Mouse (Mus musculus) embryonic facial prominence, embryonic 15.5 days (tissue): ENCODE results near the gene Pars2. TPM values are rescaled to one million over a fixed set of nuclear protein-coding genes. Genes with fewer than 3 reads are reported as not detected.

Experiments
- ATAC-seq: fragments of 200-750 bp; cut with Nextera tagmentation; 2 replicates; pipeline ENCODE4 v1.8.0; 2017; ENCODE audit warnings: low read depth, moderate TSS enrichment; ENCODE audit not compliant: insufficient number of reproducible peaks, low FRiP score, low TSS enrichment
- H3K27ac ChIP-seq: fragments of 300-500 bp; sonication (generic); replicated peaks from 2 replicates; pipeline ENCODE4 v1.5.1; 2015; ENCODE audit warnings: mild to moderate bottlenecking, inconsistent platforms
- H3K27me3 ChIP-seq: fragments of 300-500 bp; sonication (generic); 2 replicates; pipeline ENCODE4 v1.6.1; 2015; ENCODE audit warnings: inconsistent platforms
- H3K36me3 ChIP-seq: fragments of 300-500 bp; sonication (generic); 2 replicates; pipeline ENCODE4 v1.6.1; 2015; ENCODE audit warnings: mild to moderate bottlenecking, inconsistent platforms
- H3K4me1 ChIP-seq: fragments of 300-500 bp; sonication (generic); 2 replicates; pipeline ENCODE4 v1.6.1; 2015; ENCODE audit warnings: inconsistent platforms
- H3K4me2 ChIP-seq: fragments of 300-500 bp; sonication (generic); replicated peaks from 2 replicates; pipeline ENCODE4 v1.6.1; 2015; ENCODE audit warnings: mild to moderate bottlenecking, inconsistent platforms
- H3K4me3 ChIP-seq: fragments of 300-500 bp; sonication (generic); replicated peaks from 2 replicates; pipeline ENCODE4 v1.5.1; 2015; ENCODE audit warnings: mild to moderate bottlenecking, inconsistent platforms
- H3K9ac ChIP-seq: fragments of 300-500 bp; sonication (generic); 2 replicates; pipeline ENCODE4 v1.6.1; 2015; ENCODE audit warnings: inconsistent platforms
- H3K9me3 ChIP-seq: fragments of 300-500 bp; sonication (generic); replicated peaks from 2 replicates; pipeline ENCODE4 v1.6.1; 2016; ENCODE audit warnings: inconsistent platforms
- WGBS: fragments of 180-500 bp; shearing (Covaris S2); methylation state at CpG from one replicate; pipeline ENCODE4 v1.1.7; 2015; 5-methylcytosine and 5-hydroxymethylcytosine counted together
- polyA plus RNA-seq: library from polyadenylated mRNA; unstranded; fragments of >200 nt; fragmentation: Nextera tagmentation; extraction: Ambion mirVana; gene quantifications from 2 replicates; pipeline ENCODE4 v1.2.1, GENCODE M21; 2015

The Pars2 gene
- polyA plus RNA-seq, 1 experiment from 2014 or later, result 14.3 TPM

DNA sequence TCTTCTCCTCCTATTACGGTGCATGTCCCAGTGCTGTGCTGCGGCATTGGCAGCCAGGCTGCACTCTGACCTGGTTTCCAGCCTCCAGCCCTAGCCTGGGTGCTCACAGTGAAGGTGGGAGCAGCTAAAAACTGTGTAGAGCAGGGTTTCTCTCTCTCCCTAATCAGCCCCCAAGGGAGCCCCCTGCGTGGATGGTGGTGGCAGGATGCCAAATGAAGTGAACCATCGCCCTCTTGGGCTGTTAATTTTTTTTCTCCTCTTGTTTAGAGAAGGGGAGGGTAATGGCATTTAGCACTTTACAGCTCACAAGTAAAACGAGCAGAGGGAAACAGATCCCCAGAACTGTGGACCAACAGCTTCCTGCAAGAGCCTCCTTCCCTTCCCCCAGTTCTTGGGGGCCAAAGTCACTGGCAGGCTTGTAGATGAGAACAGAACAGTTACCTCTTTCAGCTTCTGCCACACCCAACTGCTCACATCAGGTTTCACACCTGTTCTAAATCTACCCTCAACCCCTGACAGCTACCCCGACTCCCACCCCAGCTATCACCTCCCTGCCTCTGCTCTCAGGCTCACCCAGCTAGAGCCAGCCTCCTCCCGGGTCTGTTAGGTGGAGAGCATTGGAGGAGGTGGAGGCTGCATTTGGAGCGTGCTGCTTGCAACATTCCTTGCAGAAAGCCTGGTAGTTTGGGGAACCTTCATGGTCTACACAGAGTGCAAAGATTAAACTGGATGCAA is 7.2 kb upstream of the Pars2 start:
- ATAC-seq, result peak; percentile 20; the same call in 1 of the 2 replicates
- no peaks in the 10 kb centered on the region for H3K9me3 ChIP-seq
- H3K4me3 ChIP-seq, result no peak overlapping the region
- H3K27me3 ChIP-seq, result 0 out of 2 replicates have a peak, but pooled peaks cover 6% of the 10 kb centered on the region
- peaks cover 11% of the 10 kb centered on the region for H3K4me1 ChIP-seq
- no peak overlapping the region for H3K27ac ChIP-seq
- no peaks in the 10 kb centered on the region for H3K36me3 ChIP-seq
- WGBS, result 22% methylated on average over 8 of the region's 8 CpGs
- H3K4me2 ChIP-seq, result no peak overlapping the region
- H3K9ac ChIP-seq, result no peak overlapping the region

DNA sequence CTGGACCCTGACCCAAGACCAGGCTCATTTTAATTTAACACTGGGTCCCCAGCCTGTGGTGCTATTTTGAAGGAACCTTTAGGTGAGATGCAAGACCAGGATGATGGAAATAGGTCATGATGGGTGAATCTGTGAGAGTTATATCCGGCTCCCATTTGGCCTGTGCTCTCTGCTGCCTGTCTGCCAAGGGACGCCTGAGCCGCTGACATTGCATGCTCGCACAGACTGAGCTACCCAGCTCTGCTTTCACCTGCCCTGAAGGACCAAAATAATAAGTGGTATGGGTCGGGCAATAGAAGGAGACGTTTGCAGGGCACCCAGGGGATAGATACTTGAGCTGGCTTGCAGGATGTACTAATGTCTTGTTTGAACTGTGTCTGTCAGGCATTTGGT is 6.7 kb upstream of the Pars2 start:
- 60% methylated on average over 6 of the region's 6 CpGs for WGBS
- no peak overlapping the region for H3K27ac ChIP-seq

DNA sequence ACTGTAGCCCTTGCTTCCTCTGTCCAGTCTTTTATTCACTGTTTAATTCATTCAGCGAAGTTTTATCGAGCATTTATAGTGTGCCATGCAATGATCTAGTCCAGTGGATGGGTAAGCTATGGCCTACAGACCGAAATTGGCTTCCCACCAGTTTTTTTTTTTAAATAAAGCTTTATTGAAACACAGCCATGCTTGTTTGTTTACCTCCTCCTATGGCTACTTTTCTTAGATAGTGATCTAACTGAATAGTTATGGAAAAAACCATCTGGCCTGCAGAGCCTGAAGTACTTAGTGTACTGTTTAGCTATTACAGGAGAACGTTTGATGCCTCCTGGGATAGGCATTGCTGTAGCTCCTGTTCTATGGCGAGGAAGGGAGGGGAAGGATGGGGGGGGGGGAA is 5.1 kb upstream of the Pars2 start:
- Histone ChIP-seq H3K9ac (no peak overlapping the region), H3K27me3 (0 out of 2 replicates have a peak, but pooled peaks cover 6% of the 10 kb centered on the region), H3K4me1 (peaks cover 11% of the 10 kb centered on the region), H3K36me3 (no peaks in the 10 kb centered on the region), H3K4me3 (no peak overlapping the region), H3K4me2 (no peak overlapping the region), H3K9me3 (no peaks in the 10 kb centered on the region), H3K27ac (no peak overlapping the region)
- ATAC-seq, result no peak
- whole genome bisulfite sequencing, result 76% methylated on average over 5 of the region's 5 CpGs

More for the DNA sequence above, 6.7 kb upstream of the Pars2 start:
- Histone ChIP-seq H3K4me3 (no peak overlapping the region), H3K4me1 (peaks cover 11% of the 10 kb centered on the region), H3K36me3 (no peaks in the 10 kb centered on the region), H3K4me2 (no peak overlapping the region), H3K9ac (no peak overlapping the region), H3K27me3 (0 out of 2 replicates have a peak, but pooled peaks cover 6% of the 10 kb centered on the region), H3K9me3 (no peaks in the 10 kb centered on the region)
- no peak for ATAC-seq

DNA sequence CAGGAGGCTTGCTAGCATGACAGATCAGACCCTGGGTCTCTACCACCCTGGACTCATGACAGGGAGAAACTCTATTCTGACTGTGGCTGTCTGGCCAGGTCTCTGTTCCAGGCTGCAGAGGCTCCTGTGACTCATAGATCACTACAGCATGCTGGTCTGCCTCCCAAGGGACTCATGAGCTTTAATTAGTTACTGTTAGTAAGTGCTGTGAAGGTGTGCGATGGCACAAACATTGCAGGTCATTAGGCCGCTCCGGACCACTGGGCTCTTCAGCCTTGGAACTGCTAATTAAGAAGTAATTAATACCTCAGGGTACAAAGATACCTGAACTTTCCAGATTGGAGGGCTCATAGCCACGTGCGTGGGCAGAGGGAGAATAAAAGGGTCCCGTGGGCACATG is 3.7 kb upstream of the Pars2 start:
- no peak for ATAC-seq
- WGBS, result 68% methylated on average over 6 of the region's 6 CpGs
- Histone ChIP-seq H3K36me3 (no peaks in the 10 kb centered on the region), H3K9ac (no peak overlapping the region), H3K9me3 (no peaks in the 10 kb centered on the region), H3K27me3 (0 out of 2 replicates have a peak, but pooled peaks cover 6% of the 10 kb centered on the region), H3K4me2 (no peak overlapping the region), H3K27ac (no peak overlapping the region), H3K4me3 (no peak overlapping the region), H3K4me1 (peaks cover 20% of the 10 kb centered on the region)

DNA sequence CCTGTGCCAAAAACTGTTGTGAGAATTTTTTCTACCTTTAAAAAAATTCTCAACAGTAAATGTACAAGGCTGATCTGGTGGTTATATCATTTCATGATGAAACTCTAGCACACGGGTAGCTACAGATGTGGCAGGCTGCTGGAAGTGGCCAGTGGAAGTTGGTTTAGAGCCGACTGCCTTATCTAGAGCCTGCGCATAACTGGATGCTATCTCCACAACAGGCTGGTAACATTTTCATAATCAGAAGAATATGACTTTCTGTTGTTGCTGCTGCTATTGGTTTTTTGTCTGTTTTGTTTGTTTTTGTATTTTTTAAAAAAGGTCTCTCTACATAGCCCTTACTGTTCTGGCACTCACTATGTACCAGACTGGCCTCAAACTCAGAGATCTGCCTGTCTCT is 1.7 kb downstream of the Pars2 start:
- Histone ChIP-seq H3K27ac (no peak overlapping the region), H3K4me2 (no peak overlapping the region), H3K4me3 (no peak overlapping the region), H3K4me1 (peaks cover 10% of the 10 kb centered on the region), H3K27me3 (no peaks in the 10 kb centered on the region), H3K9ac (no peak overlapping the region), H3K36me3 (peaks cover 27% of the 10 kb centered on the region), H3K9me3 (no peaks in the 10 kb centered on the region)
- ATAC-seq, result no peak
- 90% methylated on average over 3 of the region's 3 CpGs for WGBS

DNA sequence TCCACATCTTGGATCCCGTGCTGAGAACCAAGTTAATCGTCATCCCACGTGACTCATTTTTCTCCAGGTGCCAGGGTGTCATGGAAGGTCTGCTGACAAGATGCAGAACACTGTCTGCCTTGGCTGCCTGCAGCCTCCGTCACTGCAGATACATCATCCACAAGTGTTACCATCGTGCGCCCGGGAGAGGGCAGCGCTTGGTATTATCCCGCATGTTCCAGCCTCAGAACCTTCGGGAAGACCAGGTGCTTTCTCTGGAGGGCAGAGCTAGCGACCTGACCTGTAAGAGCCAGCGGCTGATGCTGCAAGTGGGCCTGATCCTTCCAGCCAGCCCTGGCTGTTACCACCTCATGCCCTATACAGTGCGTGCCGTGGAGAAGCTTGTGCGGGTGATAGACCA is 2.2 kb downstream of the Pars2 start:
- H3K9me3 ChIP-seq, result no peaks in the 10 kb centered on the region
- ATAC-seq, result no peak
- WGBS, result 93% methylated on average over 15 of the region's 15 CpGs

DNA sequence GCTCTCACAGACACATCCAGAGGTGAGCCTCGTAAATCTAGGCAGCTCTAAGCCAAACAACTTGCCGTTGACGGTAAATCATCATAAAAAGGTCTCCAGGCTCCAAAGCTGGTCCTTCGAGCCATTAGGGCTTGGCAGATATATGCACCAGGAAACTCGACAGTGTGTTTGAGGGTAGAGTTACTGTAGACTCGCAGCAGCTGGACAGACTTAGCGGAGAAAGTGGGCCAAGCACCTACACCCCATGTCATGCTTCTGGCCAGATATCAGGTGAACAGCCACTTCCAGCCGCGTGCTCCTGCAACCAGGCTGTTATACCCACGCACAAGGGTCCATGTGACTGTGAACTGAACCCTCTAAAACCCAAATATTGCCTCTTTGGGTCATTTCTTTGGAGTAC is 4.8 kb downstream of the Pars2 start:
- no peak overlapping the region for H3K4me2 ChIP-seq
- H3K4me1 ChIP-seq, result peaks cover 10% of the 10 kb centered on the region
- H3K27ac ChIP-seq, result no peak overlapping the region
- no peak for ATAC-seq
- no peaks in the 10 kb centered on the region for H3K9me3 ChIP-seq
- H3K36me3 ChIP-seq, result peaks cover 52% of the 10 kb centered on the region
- no peak overlapping the region for H3K4me3 ChIP-seq
- no peak overlapping the region for H3K9ac ChIP-seq
- WGBS, result 87% methylated on average over 10 of the region's 10 CpGs
- H3K27me3 ChIP-seq, result no peaks in the 10 kb centered on the region

More for the DNA sequence above, 2.2 kb downstream of the Pars2 start:
- H3K9ac ChIP-seq, result no peak overlapping the region
- no peak overlapping the region for H3K4me2 ChIP-seq
- no peaks in the 10 kb centered on the region for H3K27me3 ChIP-seq
- no peak overlapping the region for H3K4me3 ChIP-seq
- H3K4me1 ChIP-seq, result peaks cover 10% of the 10 kb centered on the region
- no peak overlapping the region for H3K27ac ChIP-seq
- H3K36me3 ChIP-seq, result peaks cover 29% of the 10 kb centered on the region

DNA sequence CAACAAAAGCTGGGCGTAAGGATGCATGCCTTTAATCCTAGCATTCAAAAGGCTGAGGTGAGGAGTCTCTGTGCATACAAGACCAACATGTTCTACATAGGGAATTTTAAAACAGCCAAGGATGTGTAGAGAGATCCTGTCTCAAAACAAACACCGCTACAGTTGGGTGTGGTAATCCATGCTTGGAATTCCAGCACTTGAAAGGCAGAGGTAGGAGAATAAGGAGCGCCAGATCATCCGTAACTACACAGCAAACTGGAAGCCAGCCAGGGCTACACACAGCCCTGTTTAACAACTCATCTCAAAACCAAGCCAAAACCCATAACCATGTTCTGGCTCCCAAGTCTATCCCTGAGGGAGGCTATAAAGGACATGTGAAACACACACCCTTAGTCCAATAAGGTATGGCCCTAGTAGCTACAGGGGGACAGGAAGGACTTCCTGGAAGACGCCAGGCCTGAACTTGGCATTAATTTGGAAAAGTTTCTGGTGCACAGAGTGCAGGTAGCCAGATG is 13.1 kb downstream of the Pars2 start:
- Histone ChIP-seq H3K36me3 (peaks cover 100% of the 10 kb centered on the region), H3K9ac (no peak overlapping the region), H3K4me2 (no peak overlapping the region), H3K9me3 (no peaks in the 10 kb centered on the region), H3K4me1 (no peaks in the 10 kb centered on the region), H3K27me3 (no peaks in the 10 kb centered on the region), H3K4me3 (no peak overlapping the region), H3K27ac (no peak overlapping the region)
- no peak for ATAC-seq
- WGBS, result 77% methylated on average over 5 of the region's 5 CpGs

DNA sequence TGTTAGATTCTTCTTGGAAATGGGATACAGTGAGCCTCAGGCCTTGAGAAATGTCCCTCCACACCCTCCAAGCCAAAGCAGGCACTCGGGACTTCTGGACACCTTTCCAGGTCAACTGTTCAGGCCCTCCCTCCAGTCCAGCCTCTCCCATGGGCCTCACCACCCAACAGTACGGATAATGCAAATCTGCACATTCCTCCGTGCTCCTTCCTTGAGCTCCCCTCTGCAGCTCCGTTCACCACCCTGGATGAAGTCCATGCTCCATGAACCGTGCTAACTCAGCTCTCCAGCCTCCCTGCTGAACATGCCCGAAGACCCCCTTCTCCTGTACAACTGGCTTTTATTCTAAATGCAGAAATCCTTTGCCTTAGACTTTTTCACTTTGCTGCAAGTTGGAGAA is 13.8 kb downstream of the Pars2 start:
- H3K4me1 ChIP-seq, result no peaks in the 10 kb centered on the region
- H3K36me3 ChIP-seq, result peaks cover 100% of the 10 kb centered on the region
- no peak for ATAC-seq
- no peak overlapping the region for H3K9ac ChIP-seq
- no peak overlapping the region for H3K27ac ChIP-seq
- 88% methylated on average over 6 of the region's 6 CpGs for WGBS
- no peaks in the 10 kb centered on the region for H3K9me3 ChIP-seq
- no peaks in the 10 kb centered on the region for H3K27me3 ChIP-seq
- H3K4me2 ChIP-seq, result no peak overlapping the region
- H3K4me3 ChIP-seq, result no peak overlapping the region

DNA sequence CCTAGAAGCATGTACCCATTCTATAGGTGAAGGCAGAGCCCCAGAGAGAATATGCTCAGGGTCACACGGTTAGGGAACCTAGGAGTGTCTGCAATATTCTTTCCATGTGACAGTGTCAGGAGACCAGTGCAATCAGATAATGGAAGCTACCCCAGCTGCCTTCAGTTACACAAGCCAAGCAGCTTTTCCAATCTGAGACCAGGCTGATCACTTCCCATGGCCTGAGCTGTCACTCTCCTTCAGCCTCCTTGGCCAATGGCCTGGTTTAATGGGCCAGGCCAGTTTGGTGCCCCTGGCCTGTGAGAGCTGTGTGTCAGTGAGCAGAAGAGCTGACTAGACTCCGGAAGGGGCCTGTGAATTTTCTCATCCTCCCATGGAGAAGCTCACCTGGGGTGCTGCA is 14.4 kb downstream of the Pars2 start:
- 96% methylated on average over 2 of the region's 2 CpGs for WGBS
- Histone ChIP-seq H3K9me3 (no peaks in the 10 kb centered on the region), H3K4me1 (no peaks in the 10 kb centered on the region), H3K4me3 (no peak overlapping the region), H3K36me3 (peaks cover 100% of the 10 kb centered on the region), H3K27ac (no peak overlapping the region), H3K4me2 (no peak overlapping the region), H3K9ac (no peak overlapping the region), H3K27me3 (no peaks in the 10 kb centered on the region)
- no peak for ATAC-seq

DNA sequence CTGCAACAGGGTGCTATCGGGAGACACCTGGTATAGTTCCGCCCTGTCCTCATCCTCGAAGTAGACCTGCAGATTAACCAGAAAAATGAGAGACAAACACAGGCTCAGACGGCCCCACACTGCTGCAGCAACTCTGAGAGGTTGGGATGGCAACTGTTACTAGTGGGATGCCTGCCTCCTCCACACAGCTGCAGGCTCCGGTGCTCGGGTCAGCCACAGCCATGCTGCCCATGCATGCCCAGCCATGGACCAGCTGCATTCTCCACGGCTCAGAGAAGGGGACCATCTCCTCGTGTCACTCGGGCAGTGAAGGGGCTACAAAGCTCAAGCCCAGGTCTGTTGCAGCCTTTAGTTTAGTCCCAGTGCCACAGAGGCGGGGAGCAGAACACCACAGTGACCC is 14.8 kb downstream of the Pars2 start:
- Histone ChIP-seq H3K4me1 (no peaks in the 10 kb centered on the region), H3K27ac (no peak overlapping the region), H3K36me3 (peaks cover 100% of the 10 kb centered on the region), H3K4me2 (no peak overlapping the region), H3K27me3 (no peaks in the 10 kb centered on the region), H3K9ac (no peak overlapping the region), H3K9me3 (no peaks in the 10 kb centered on the region), H3K4me3 (no peak overlapping the region)
- no peak for ATAC-seq
- 93% methylated on average over 10 of the region's 10 CpGs for WGBS

DNA sequence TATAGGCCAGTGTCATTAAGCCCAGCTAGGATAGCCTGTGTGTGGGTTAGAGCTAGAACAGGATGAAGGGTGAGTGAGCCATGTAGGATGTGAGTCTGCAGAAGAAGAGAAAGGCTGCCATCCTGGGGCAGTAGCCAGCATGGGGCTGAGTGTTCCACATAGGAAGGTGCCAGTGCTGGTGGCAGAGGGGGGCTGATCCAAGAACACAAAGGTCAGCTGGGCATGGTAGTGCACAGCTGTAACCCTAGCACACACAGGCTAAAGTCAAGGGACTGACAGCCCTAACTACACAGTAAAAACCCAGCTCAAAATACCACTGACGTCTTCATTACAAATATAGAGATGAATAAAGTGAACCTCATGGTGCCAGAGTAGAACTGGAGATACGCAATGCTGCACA is 15.7 kb downstream of the Pars2 start:
- no peak overlapping the region for H3K4me3 ChIP-seq
- H3K9me3 ChIP-seq, result no peaks in the 10 kb centered on the region
- H3K9ac ChIP-seq, result no peak overlapping the region
- H3K4me2 ChIP-seq, result no peak overlapping the region
- H3K27ac ChIP-seq, result no peak overlapping the region
- H3K27me3 ChIP-seq, result no peaks in the 10 kb centered on the region
- H3K4me1 ChIP-seq, result no peaks in the 10 kb centered on the region
- ATAC-seq, result no peak
- WGBS, result 92% methylated on average over 2 of the region's 2 CpGs
- H3K36me3 ChIP-seq, result peaks cover 99% of the 10 kb centered on the region
